Mouse (Mus musculus) spleen, embryonic (tissue): ENCODE results near the gene Ackr2.

Experiments used
- CTCF ChIA-PET: fragments of 350-600 bp; sonication (Branson Sonifier 250); formaldehyde crosslinking; loops from one replicate; lab custom pipeline; 2022; lab: Charles Lee

The Ackr2 gene

DNA sequence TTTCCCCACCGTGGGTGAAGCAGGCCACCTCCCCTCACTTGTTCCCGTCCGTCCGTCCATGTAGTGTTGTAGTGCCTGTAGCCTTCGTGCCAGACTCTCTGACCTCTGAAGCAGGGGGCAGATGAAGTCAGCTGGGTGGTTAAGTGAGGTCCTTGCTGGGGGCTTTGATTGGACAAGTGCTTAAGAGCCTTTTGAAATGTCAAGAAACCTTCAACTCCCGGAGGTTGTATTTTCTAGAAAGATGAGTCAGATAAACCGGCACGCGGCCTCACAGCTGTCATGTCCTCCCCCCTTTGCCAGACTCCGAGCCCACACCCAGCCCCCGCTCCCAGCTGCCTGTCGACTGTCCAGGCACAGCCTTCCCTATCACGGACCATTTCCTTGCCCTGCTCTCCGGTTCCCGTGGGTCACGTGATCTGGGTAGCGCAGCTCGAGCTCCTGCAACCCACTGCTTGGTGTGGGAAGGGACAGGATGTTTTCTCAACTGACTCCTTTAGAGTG lies 7.7 kb upstream of the Ackr2 start:
- CTCF ChIA-PET, result no interaction called here

GRCm38 (mm10) chr9:121891301-121891700 lies 6.9 kb upstream of the Ackr2 start:
- CTCF ChIA-PET, result no interaction called here

DNA sequence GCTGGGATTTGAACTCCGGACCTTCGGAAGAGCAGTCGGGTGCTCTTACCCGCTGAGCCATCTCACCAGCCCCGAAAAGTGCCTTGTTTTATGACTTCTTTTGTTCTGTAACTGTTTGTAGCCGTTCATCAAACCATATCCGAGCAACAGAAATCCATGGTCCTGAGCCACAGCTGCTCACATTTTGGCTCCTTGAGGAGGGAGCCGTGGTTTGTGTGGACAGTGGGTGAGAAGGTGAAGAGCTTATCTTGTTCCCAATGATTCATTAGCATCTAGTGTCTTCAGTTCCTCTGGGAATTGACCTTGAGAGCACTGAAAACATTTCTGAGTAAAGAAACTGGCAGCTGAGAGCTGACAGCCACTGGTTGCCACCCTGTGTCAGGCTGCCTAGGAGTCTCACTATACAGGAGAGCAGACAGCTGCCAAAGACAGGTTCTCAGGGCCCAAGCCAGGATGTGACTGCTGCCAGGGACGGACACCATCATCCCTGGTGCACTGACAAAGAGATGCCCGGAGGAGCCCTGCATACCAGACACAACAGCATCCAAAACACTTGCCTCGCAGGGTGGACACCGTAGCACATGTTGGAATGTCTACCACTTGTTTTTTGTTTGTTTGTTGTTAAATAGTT lies 6.0 kb upstream of the Ackr2 start:
- CTCF ChIA-PET, result no interaction called here

DNA sequence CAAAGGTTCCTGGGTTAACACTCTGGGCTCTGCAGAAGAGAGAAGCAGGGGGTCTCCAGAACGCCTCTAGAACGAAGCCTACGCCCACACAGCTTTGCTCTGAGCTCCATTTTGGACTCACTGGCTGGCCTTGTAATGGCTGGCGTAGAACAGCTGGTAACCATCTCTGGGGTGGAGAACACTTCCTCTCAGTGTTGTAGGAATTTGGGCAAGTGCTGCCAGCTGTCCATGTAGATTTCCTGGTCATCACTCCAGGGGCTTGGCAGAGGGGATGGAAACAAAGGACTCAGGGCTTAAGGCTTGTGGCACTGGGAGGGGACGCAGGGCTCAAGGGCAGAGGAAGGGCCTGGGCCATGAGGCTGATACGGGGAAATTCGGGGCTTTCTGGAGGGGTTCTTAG lies 3.7 kb upstream of the Ackr2 start:
- CTCF ChIA-PET, result no interaction called here

DNA sequence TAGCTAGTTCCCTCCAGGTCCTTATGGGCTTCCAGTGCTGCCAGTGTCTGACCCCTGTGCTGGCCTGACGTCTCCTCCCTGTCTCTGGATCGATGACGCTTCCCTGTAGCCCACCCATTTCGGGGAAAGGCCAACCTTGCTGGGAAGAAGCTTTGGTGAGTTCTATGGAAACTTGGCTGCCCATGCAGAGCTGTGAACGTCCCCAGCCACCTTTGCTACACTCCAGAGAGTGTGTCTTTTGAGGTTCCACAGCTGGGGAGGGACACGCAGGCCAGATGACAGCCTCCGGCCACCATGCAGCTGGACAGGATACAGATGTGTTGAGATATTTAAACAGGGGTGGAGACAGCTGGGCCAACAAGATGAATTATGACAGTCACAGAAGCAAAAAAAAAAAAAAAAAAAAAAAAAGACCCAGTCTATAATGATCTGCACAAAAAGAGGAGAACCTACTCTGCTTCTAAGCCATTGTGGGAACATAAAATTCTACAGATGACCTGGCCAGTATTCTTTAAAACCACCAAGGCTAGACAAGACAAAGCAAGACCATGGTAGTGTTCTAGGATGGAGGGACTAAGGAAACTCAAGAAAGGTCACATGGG lies 2.7 kb upstream of the Ackr2 start:
- CTCF ChIA-PET, result interaction anchor here (0.7 kb wide), 1 partner anchor 33 kb away, joined by 3 read pairs; no protein-coding TSS in a partner anchor

- CTCF ChIA-PET, result no interaction called here
These were observed 1.3 kb upstream of the Ackr2 start for GRCm38 (mm10) chr9:121896820-121897219.

GRCm38 (mm10) chr9:121899306-121899705 lies 1.2 kb downstream of the Ackr2 start:
- CTCF ChIA-PET, result interaction anchor here (0.6 kb wide), 1 partner anchor 18 kb away, joined by 3 read pairs; no protein-coding TSS in a partner anchor

GRCm38 (mm10) chr9:121900282-121900855 lies 2.2 kb downstream of the Ackr2 start:
- CTCF ChIA-PET, result no interaction called here

DNA sequence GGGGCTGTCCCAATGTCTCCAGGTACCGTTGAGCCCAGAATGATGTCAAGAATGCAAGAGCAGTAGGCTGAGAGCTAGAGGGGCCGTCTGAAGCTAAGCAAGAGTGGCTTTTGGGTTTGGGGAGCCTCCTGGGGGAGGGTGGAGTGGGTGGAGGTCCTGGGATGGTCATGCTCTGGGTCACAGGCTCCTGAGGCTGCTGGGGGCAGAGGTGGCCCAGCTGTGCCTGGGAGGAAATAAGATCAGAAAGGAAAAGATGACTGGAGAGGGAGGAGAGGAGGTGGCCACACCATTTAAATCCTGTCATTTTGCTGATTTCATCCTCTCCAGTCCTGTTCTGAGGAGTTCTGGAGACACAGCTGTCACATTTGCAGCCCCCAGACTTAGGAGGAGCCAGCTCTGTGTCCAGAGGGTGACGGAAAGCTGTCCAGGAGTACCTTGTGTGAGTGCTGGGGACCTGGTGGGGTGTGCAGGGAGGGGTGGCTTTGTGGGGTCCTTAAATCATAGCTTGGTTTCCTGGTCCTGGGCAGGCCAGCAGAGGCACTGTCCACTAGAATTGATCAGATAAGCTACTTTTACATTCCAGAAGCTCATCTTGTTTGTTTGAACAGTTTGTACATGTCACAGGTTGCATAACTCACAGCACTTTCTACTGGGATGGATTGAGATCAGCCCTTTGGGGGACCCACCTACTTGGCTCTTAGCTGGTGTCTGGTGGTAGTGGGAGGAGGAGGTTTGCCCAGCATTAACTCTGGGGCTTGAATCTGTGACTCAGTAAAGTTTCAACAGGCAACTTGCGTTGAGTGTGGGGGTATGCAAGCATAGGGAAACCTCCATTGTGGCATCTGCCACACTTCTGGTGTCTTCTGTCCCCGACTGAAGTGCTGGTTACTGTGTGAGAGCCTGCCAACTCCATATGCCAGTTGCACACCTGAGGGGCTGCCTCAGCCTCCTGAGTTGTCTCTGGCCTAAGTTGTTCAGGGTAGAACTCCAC lies 3.9 kb downstream of the Ackr2 start:
- CTCF ChIA-PET, result no interaction called here

- CTCF ChIA-PET, result no interaction called here
These were observed 5.5 kb downstream of the Ackr2 start for GRCm38 (mm10) chr9:121903476-121904305.

DNA sequence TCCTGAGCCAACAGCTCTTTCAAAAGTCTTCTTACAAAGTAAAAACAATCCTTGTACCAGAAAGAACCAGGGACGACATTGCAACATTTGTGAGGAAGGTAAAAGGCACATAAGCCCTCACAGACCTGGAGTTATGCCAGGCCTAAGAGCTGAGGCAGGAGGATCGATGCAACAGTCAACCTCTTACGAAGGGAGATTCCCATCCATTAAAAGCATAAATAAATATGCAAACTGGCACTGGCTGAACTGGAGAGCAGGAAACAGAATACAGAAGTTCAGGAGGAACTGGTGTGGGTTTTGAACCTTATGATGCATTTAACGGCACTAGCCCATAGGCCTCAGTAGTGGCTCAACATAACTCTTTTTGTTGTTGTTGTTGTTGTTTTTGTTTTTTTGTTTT lies 6.2 kb downstream of the Ackr2 start:
- CTCF ChIA-PET, result no interaction called here

GRCm38 (mm10) chr9:121904946-121905345 lies 6.8 kb downstream of the Ackr2 start:
- CTCF ChIA-PET, result no interaction called here

GRCm38 (mm10) chr9:121905556-121906185 lies 7.5 kb downstream of the Ackr2 start:
- CTCF ChIA-PET, result interaction anchor here (0.6 to 0.9 kb wide), 2 partner anchors 37 to 597 kb away, joined by 3 read pairs; no protein-coding TSS in a partner anchor

DNA sequence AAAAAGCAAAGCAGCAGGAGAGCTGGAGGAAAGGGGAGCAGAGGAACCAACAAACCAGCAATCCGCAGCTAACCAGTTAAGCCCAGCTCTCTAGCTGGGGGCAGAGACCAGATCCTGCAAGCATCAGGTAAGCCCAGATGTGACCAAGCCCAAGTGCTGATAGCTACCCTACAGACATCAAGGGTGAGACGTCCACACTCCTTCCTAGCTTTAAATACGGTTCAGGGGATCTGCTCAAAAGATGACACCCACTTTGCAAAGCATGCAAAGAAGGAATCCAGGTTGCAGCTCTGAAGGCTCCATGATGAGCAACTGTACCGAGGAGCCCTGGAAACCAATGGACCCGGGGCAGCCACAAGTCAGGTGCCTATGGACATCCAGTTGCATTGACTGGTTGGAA lies 8.3 kb downstream of the Ackr2 start:
- CTCF ChIA-PET, result interaction anchor here (0.9 kb wide), 1 partner anchor 37 kb away, joined by 3 read pairs; no protein-coding TSS in a partner anchor

- CTCF ChIA-PET, result no interaction called here
These were observed 9.4 kb downstream of the Ackr2 start for GRCm38 (mm10) chr9:121907356-121908070.

GRCm38 (mm10) chr9:121908321-121908720 lies 10.2 kb downstream of the Ackr2 start:
- CTCF ChIA-PET, result interaction anchor here (0.6 kb wide), 1 partner anchor 19 kb away, joined by 3 read pairs; no protein-coding TSS in a partner anchor

- CTCF ChIA-PET, result no interaction called here
These were observed 11.5 kb downstream of the Ackr2 start for GRCm38 (mm10) chr9:121909635-121910034.

DNA sequence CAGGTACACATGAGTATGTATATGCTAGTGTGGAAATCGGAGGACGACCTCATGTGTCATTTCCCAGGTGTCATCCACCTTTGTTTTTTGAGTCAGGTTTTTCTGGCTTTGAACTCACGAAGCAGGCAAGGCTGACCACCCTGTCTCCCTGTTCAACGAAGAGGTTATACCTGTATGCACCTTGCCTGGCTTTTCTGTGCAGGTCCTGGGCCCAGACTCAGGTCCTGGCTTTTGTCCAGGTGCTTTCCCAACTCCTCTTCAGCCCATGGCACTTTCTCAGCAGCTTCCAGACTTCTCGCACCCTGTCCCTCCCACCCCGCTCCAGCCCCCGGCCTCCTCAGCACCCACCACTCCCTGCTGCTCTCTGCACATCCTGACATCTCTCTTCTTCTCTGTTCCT lies 13.0 kb downstream of the Ackr2 start:
- CTCF ChIA-PET, result interaction anchor here (0.6 kb wide), 1 partner anchor 23 kb away, joined by 6 read pairs; no protein-coding TSS in a partner anchor

GRCm38 (mm10) chr9:121912786-121913185 lies 14.6 kb downstream of the Ackr2 start:
- CTCF ChIA-PET, result no interaction called here
